Mouse (Mus musculus) limb, embryonic 12.5 days (tissue): Measurements from ENCODE around the gene Fam149a. TPM values are rescaled to one million over a fixed set of nuclear protein-coding genes. Genes with fewer than 3 reads are reported as not detected.

Experiments used
- ATAC-seq: fragments of 200-750 bp; cut with Nextera tagmentation; 2 replicates; pipeline ENCODE4 v1.8.0; 2017; ENCODE audit warnings: low read depth, moderate TSS enrichment; ENCODE audit not compliant: insufficient number of reproducible peaks, insufficient read depth, low FRiP score, low TSS enrichment
- H3K27ac ChIP-seq: fragments of 300-500 bp; sonication (generic); 2 replicates; pipeline ENCODE4 v1.5.1; 2016; ENCODE audit warnings: mild to moderate bottlenecking, moderate library complexity
- H3K27me3 ChIP-seq: fragments of 300-500 bp; sonication (generic); 2 replicates; pipeline ENCODE4 v1.6.1; 2016; ENCODE audit warnings: mild to moderate bottlenecking, moderate library complexity
- H3K36me3 ChIP-seq: fragments of 300-500 bp; sonication (generic); 2 replicates; pipeline ENCODE4 v1.6.1; 2016; ENCODE audit warnings: mild to moderate bottlenecking, moderate library complexity
- H3K4me1 ChIP-seq: fragments of 300-500 bp; sonication (generic); replicated peaks from 2 replicates; pipeline ENCODE4 v1.6.1; 2016
- H3K4me2 ChIP-seq: fragments of 300-500 bp; sonication (generic); 2 replicates; pipeline ENCODE4 v1.6.1; 2016; ENCODE audit warnings: mild to moderate bottlenecking, moderate library complexity
- H3K4me3 ChIP-seq: fragments of 300-500 bp; sonication (generic); replicated peaks from 2 replicates; pipeline ENCODE4 v1.5.1; 2016; ENCODE audit warnings: mild to moderate bottlenecking
- H3K9ac ChIP-seq: fragments of 300-500 bp; sonication (generic); replicated peaks from 2 replicates; pipeline ENCODE4 v1.6.1; 2016; ENCODE audit warnings: mild to moderate bottlenecking, moderate library complexity
- H3K9me3 ChIP-seq: fragments of 300-500 bp; sonication (generic); 2 replicates; pipeline ENCODE4 v1.6.1; 2016; ENCODE audit warnings: mild to moderate bottlenecking, moderate library complexity
- WGBS: fragments of 180-500 bp; shearing (Covaris S2); methylation state at CpG from one replicate; pipeline ENCODE4 v1.1.7; 2016; 5-methylcytosine and 5-hydroxymethylcytosine counted together
- polyA plus RNA-seq: library from polyadenylated mRNA; unstranded; fragments of >200 nt; fragmentation: Nextera tagmentation; extraction: Ambion mirVana; gene quantifications from 2 replicates; pipeline ENCODE4 v1.2.1, GENCODE M21; 2016

Fam149a gene
- polyA plus RNA-seq, 1 experiment from 2014 or later = 13.0 TPM

DNA sequence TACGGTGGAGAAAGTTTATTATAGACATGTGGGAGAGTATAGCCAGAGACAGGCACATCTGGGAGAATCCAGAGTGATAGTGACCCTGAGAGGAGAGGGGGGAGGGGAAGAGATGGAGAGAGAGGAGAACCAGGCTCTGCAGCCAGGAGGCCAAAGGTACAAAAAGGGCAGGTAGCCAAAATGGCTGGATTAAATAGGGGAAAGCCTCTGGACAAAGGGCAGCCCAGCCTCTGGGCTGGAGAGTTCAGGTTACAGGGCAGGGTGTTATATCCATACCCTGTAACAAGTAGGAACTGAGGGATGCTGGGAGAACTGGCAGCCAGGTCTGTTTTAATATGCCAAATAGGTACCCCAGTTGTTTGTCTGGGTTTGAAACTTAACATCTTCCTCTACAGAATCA is 18.9 kb downstream of the Fam149a start:
- Histone ChIP-seq H3K36me3 (no peaks in the 10 kb centered on the region), H3K27ac (no peak overlapping the region), H3K9ac (no peak overlapping the region), H3K4me3 (no peak overlapping the region), H3K4me1 (0 out of 2 replicates have a peak, but pooled peaks cover under 1% of the 10 kb centered on the region), H3K27me3 (no peaks in the 10 kb centered on the region), H3K9me3 (no peaks in the 10 kb centered on the region), H3K4me2 (no peak overlapping the region)
- no peak for ATAC-seq
- WGBS = 84% methylated on average over 1 of the region's 1 CpGs

DNA sequence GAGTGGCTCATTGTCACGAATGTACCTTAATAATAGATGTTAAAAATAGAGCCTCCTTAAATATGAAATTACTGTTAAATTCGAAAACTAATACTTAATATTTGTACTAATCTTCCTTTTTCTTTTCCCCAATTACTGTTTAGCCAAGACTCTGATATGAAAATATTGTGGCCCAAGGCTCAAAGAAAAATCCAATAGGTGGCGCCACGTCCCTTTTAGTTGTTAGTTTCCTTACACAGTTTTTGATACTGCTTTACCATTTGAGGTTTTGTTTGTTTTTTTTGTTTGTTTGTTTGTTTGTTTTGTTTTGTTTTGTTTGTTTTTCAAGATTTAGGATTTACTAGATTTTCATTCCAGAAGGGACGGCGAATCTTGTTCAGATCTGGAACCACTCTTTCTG is 19.8 kb downstream of the Fam149a start:
- Histone ChIP-seq H3K9me3 (no peaks in the 10 kb centered on the region), H3K4me2 (no peak overlapping the region), H3K4me1 (peaks cover 2% of the 10 kb centered on the region; the same call in 1 of the 2 replicates), H3K27ac (no peak overlapping the region), H3K4me3 (no peak overlapping the region), H3K36me3 (no peaks in the 10 kb centered on the region), H3K27me3 (no peaks in the 10 kb centered on the region), H3K9ac (no peak overlapping the region)
- 73% methylated on average over 6 of the region's 6 CpGs for WGBS
- no peak for ATAC-seq

DNA sequence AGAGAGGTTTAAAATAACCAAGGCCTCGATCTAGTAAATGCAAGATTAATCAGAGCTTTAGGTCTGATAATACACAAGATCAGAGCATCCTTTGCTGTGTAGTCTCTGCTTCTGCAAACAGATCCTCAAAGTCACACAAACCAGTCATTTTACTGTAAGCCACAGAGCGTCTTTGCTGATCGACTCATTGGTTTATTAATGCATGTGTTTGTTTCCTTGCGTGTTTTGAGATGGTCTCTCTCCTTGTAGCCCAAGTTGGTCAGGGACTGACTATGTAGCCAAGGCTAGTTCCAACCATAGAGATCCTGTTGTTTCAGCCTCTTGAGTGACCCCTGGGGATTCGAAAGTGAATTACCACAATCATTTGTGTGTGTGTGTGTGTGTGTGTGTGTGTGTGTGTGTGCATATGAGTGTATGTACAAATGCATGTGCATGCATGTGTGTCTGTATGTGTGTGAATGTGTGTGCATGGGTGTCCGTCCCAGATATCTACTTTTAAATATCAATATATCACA is 22.9 kb downstream of the Fam149a start:
- no peaks in the 10 kb centered on the region for H3K9me3 ChIP-seq
- H3K4me1 ChIP-seq = peaks cover 2% of the 10 kb centered on the region; the same call in 1 of the 2 replicates
- H3K36me3 ChIP-seq = 0 out of 2 replicates have a peak, but pooled peaks cover 5% of the 10 kb centered on the region
- H3K4me3 ChIP-seq = peak overlapping the region; percentile 65
- no peak for ATAC-seq
- 85% methylated on average over 6 of the region's 6 CpGs for WGBS
- no peaks in the 10 kb centered on the region for H3K27me3 ChIP-seq
- peak overlapping the region; percentile 87 for H3K4me2 ChIP-seq
- H3K9ac ChIP-seq = no peak overlapping the region
- no peak overlapping the region for H3K27ac ChIP-seq

- Histone ChIP-seq H3K9me3 (no peaks in the 10 kb centered on the region), H3K27me3 (no peaks in the 10 kb centered on the region), H3K9ac (peak overlapping the region; percentile 81), H3K27ac (0 out of 2 replicates have a peak overlapping the region, but pooled peaks have one; percentile 17), H3K4me2 (peak overlapping the region; percentile 87), H3K36me3 (peaks cover 12% of the 10 kb centered on the region), H3K4me1 (peaks cover 2% of the 10 kb centered on the region; the same call in 1 of the 2 replicates), H3K4me3 (peak overlapping the region; percentile 65)
- 3% methylated on average over 49 of the region's 49 CpGs for WGBS
- ATAC-seq = peak; percentile 70
Measured at GRCm38 (mm10) chr8:45358132-45358918, 23.8 kb downstream of the Fam149a start.

DNA sequence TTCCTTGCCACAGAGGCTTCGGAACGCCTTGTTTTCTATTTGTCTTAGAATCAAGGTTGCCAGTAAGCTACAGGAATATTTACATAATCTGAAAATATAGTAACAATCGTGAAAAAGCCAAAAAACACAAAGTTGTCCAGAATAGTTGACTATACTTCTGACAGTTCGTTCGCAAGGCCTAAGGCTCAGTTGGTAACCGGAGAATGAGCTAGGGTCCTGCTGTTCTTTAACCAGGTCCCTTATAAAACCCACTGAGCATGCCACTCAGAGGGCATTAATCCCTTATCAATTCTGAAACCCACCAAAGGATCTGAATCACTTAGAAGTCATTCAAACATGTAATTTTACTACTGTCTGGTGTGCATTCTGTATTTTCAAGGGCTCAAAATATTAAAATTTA is 26.3 kb downstream of the Fam149a start:
- no peaks in the 10 kb centered on the region for H3K27me3 ChIP-seq
- peaks cover 2% of the 10 kb centered on the region; the same call in 1 of the 2 replicates for H3K4me1 ChIP-seq
- H3K27ac ChIP-seq = no peak overlapping the region
- H3K9ac ChIP-seq = no peak overlapping the region
- 84% methylated on average over 6 of the region's 6 CpGs for WGBS
- no peak for ATAC-seq
- H3K36me3 ChIP-seq = peaks cover 29% of the 10 kb centered on the region
- no peaks in the 10 kb centered on the region for H3K9me3 ChIP-seq
- no peak overlapping the region for H3K4me2 ChIP-seq
- H3K4me3 ChIP-seq = no peak overlapping the region

DNA sequence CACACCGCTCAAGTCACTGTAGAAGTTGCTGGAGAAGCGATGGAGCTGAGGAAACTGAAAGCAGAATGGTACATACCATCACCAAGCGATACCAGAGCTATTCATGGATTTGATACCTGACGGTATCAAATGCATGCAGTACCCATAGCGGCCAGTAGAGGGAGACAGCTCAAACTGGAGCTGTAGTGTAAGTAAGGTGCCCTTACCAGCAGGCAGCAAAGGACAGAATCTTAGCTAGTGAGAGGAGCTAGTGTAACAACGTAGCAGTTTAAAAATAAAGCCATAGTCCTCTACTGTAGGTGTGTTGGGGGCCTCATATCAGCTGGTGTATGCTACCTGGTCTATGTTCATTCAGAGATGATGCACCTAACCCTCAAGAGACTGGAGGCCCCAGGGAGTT is 37.1 kb downstream of the Fam149a start:
- Histone ChIP-seq H3K27ac (no peak overlapping the region), H3K9me3 (no peaks in the 10 kb centered on the region), H3K4me2 (no peak overlapping the region), H3K4me1 (no peaks in the 10 kb centered on the region), H3K9ac (no peak overlapping the region), H3K4me3 (no peak overlapping the region), H3K27me3 (no peaks in the 10 kb centered on the region), H3K36me3 (peaks cover 35% of the 10 kb centered on the region)
- WGBS = 18% methylated on average over 6 of the region's 6 CpGs
- no peak for ATAC-seq

- ATAC-seq = no peak
- WGBS = 94% methylated on average over 8 of the region's 8 CpGs
- peaks cover 38% of the 10 kb centered on the region for H3K36me3 ChIP-seq
Measured at GRCm38 (mm10) chr8:45344298-45344697, 37.8 kb downstream of the Fam149a start.

GRCm38 (mm10) chr8:45341630-45342628 is 40.2 kb downstream of the Fam149a start:
- WGBS = 89% methylated on average over 12 of the region's 12 CpGs
- Histone ChIP-seq H3K36me3 (peaks cover 28% of the 10 kb centered on the region), H3K27me3 (no peaks in the 10 kb centered on the region), H3K4me1 (no peaks in the 10 kb centered on the region), H3K4me3 (no peak overlapping the region), H3K9me3 (no peaks in the 10 kb centered on the region), H3K27ac (no peak overlapping the region), H3K4me2 (no peak overlapping the region), H3K9ac (no peak overlapping the region)
- no peak for ATAC-seq

More at GRCm38 (mm10) chr8:45344298-45344697, 37.8 kb downstream of the Fam149a start:
- Histone ChIP-seq H3K4me1 (no peaks in the 10 kb centered on the region), H3K4me3 (no peak overlapping the region), H3K9ac (no peak overlapping the region), H3K9me3 (no peaks in the 10 kb centered on the region), H3K4me2 (no peak overlapping the region), H3K27ac (no peak overlapping the region), H3K27me3 (no peaks in the 10 kb centered on the region)

DNA sequence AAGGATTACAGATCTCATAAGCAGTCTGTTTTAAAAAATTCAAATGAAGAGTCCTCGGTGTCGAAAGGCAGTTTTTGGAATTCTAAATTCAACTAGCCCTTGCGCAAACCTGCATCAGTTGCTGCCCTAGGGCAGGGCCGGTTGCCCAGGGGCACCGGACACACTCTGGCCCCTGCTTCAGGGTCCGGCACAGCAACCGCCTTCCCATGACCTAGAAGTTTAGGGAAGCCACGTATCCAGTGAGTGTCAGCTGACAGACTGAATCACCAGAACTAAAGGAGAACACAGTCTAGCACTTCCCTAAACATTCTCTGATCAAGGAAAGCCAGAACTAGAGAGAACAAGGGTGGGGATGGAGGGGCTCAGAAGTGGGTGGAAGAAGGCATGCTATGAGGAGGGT is 48.6 kb downstream of the Fam149a start:
- peak overlapping the region; percentile 60 for H3K4me3 ChIP-seq
- no peaks in the 10 kb centered on the region for H3K27me3 ChIP-seq
- peak overlapping the region; percentile 83 for H3K4me2 ChIP-seq
- H3K27ac ChIP-seq = no peak overlapping the region
- 0 out of 2 replicates have a peak, but pooled peaks cover 2% of the 10 kb centered on the region for H3K4me1 ChIP-seq
- WGBS = 2% methylated on average over 8 of the region's 8 CpGs
- ATAC-seq = no peak
- H3K36me3 ChIP-seq = no peaks in the 10 kb centered on the region
- H3K9ac ChIP-seq = peak overlapping the region; percentile 67
- no peaks in the 10 kb centered on the region for H3K9me3 ChIP-seq

DNA sequence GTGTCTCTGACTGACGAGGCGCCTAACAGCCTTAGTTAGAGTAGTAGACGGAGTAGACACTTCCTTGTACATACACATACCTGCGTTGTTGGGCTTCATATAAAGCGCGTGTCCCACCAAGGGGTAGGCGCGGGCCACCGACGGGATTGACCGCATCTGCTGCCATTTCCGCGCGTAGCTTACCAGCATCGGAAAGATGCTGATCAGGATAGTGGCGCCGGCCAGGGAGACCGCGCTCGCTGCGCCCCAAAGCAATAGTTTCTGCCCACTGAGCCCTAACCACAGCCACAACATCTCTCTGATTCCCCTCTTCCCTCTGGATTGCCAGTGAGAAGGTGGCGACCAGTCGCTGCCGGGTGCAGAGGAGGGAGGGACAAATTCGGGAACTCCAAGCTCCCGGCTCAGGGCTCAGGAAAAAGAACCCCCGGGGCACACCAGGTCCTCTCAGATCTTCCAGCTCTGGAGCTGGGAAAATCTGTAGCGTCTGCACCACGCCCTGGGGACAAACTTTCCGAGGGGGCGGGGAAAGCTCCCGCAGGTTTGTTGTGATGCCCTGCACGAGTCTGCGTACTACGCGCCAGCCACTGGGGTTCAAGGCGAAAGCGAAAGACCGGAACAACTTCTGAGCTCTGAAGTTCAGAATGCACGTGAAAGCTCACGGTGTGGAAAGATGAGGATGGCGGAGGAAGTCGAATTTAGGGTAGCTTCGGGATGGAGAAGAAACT is 49.2 kb downstream of the Fam149a start, which contains the start of gene Cyp4v3:
Gene Cyp4v3 (minus strand): TSS at position 532 of the 725 bp plus-strand sequence.
- Histone ChIP-seq H3K9ac (peak within 1 kb of the TSS; percentile 67), H3K4me3 (peak within 1 kb of the TSS; percentile 60), H3K27ac (no peak within 1 kb of the TSS), H3K9me3 (no peaks in the 10 kb centered on the region), H3K27me3 (no peaks in the 10 kb centered on the region), H3K4me1 (0 out of 2 replicates have a peak, but pooled peaks cover 2% of the 10 kb centered on the region), H3K4me2 (peak within 1 kb of the TSS; percentile 83), H3K36me3 (no peaks in the 10 kb centered on the region)
- WGBS = under 1% methylated on average over 43 of the region's 44 CpGs
- peak; percentile 43; the same call in 1 of the 2 replicates for ATAC-seq
